9 mouse cellular contexts compared by ENCODE assay signal in genomic region chr11:95914571-95914991, GRCm38 (mm10). TPM values are rescaled to one million over a fixed set of nuclear protein-coding genes. Genes with fewer than 3 reads are reported as not detected.
A peak's percentile ranks its signal among the peaks of the same experiment; 100 is the strongest.
DNase-seq lines count a peak whose midpoint lies in the region; ATAC-seq lines count a peak whose summit lies in the region.
"Had no signal": no experiment of that assay in that cellular context is flagged by ENCODE, and none has a peak within 500 bp of the region (broad histone marks: within the 10 kb centered on the region; RNA-seq: fewer than 3 reads in every experiment).

B4galnt2 (minus strand) TSS chr11:95914891.

- H3K4me1 ChIP-seq in hindbrain, embryonic 16.5 days (ENCODE audit: control insufficient read depth, insufficient read depth, low read depth, low read length), result peaks cover 10% of the 10 kb centered on the region

- peaks cover 45% of the 10 kb centered on the region for H3K27me3 ChIP-seq in hindbrain, embryonic 16.5 days (replicated peaks; ENCODE audit: control insufficient read depth, insufficient read depth, low read length)

- peak within 1 kb of the TSS; percentile 41 for H3K4me2 ChIP-seq in hindbrain, embryonic 16.5 days (ENCODE audit: low read length)

- H3K9ac ChIP-seq in hindbrain, embryonic 16.5 days (ENCODE audit: low read depth, low read length), result no peak within 1 kb of the TSS

- WGBS in hindbrain, embryonic 16.5 days, result 1% methylated on average over 35 of the region's 35 CpGs

- no peaks in the 10 kb centered on the region for H3K9me3 ChIP-seq in hindbrain, embryonic 16.5 days (ENCODE audit: control insufficient read depth, low read length)

- peak; percentile 17 for DNase-seq in adrenal gland, postnatal 10 days
- DNase-seq in adrenal gland, adult 18-20 months (ENCODE audit: low spot score in 2 of 2), result no peak
- peak; percentile 10 for DNase-seq in thymus, postnatal 14 days
- DNase-seq in thymus, postnatal 10 days (ENCODE audit: low spot score in 2 of 2), result no peak
- peak; percentile 14 for DNase-seq in liver
- DNase-seq in right cerebral cortex, postnatal 14 days, result peak; percentile 37
- no peak for DNase-seq in cerebellum, adult 9-11 months

- no peaks in the 10 kb centered on the region for H3K36me3 ChIP-seq in hindbrain, embryonic 16.5 days (ENCODE audit: control insufficient read depth, insufficient read depth, low read length)

- ATAC-seq in hindbrain, embryonic 16.5 days, result no peak

- peak within 1 kb of the TSS; percentile 11 for H3K4me3 ChIP-seq in hindbrain, embryonic 16.5 days (ENCODE audit: low read length)

- H3K27ac ChIP-seq in hindbrain, embryonic 16.5 days (ENCODE audit: low read depth, low read length), result no peak within 1 kb of the TSS

RNA-seq across cellular contexts. Expression of gene B4galnt2, which starts in this region (rescaled TPM):
- total RNA-seq in adrenal gland, postnatal 10 days (2021), result not detected
- total RNA-seq in adrenal gland, adult 18-20 months (2021), result not detected
- 0.09 TPM in 1 of 2 replicates, not detected in the other for polyA plus RNA-seq in hindbrain, embryonic 16.5 days (2015; fragmentation: Nextera tagmentation; extraction: Ambion mirVana)
- polyA plus RNA-seq: C2C12 had no signal

Comparison
In these comparisons a context has a peak if more than half of its experiments do, and no peak if none do; other contexts are left out.
1. DNase-seq: peak in thymus, postnatal 14 days (single experiment), liver (single experiment) and right cerebral cortex, postnatal 14 days (single experiment); none in adrenal gland, adult 18-20 months (0 of 2), thymus, postnatal 10 days (0 of 2) and cerebellum, adult 9-11 months (single experiment).
2. Peak in DNase-seq in adrenal gland, postnatal 10 days; RNA of the gene not detected or under 1 TPM.